In genomic region chr2:167552292-167552691, GRCm38 (mm10) we compare ENCODE assay signal across 12 mouse cellular contexts. TPM values are rescaled to one million over a fixed set of nuclear protein-coding genes. Genes with fewer than 3 reads are reported as not detected.
DNase-seq lines count a peak whose midpoint lies in the region; ATAC-seq and TF ChIP-seq lines count a peak whose summit lies in the region.
"Had no signal": no experiment of that assay in that cellular context is flagged by ENCODE, and none has a peak within 500 bp of the region (broad histone marks: within the 10 kb centered on the region; RNA-seq: fewer than 3 reads in every experiment).

No protein-coding gene starts in this region.

- WGBS in heart, embryonic 15.5 days: 75% methylated on average over 4 of the region's 4 CpGs

- H3K4me2 ChIP-seq in heart, embryonic 15.5 days: no peak overlapping the region
- H3K4me2 ChIP-seq in myocyte (ENCODE audit: low read depth): peak overlapping the region; percentile 84
- H3K4me2 ChIP-seq: forebrain, embryonic 12.5 days; hindbrain, embryonic 14.5 days; liver, embryonic 13.5 days had no signal

- no peak for TF ChIP-seq POLR2A in myocyte (IDR thresholded peaks at IDR 0.05; ENCODE audit: insufficient read length, low read depth)

- H3K9me3 ChIP-seq in heart, embryonic 15.5 days (replicated peaks): no peaks in the 10 kb centered on the region
- H3K9me3 ChIP-seq: forebrain, embryonic 12.5 days; liver, embryonic 13.5 days had no signal

- H3K4me1 ChIP-seq in heart, embryonic 15.5 days (replicated peaks): peaks cover 18% of the 10 kb centered on the region

- H3K27me3 ChIP-seq in heart, embryonic 15.5 days: no peaks in the 10 kb centered on the region
- no peaks in the 10 kb centered on the region for H3K27me3 ChIP-seq in myocyte (ENCODE audit: control insufficient read depth, insufficient read depth, insufficient read length)
- H3K27me3 ChIP-seq: forebrain, embryonic 12.5 days; liver, embryonic 13.5 days had no signal

- ATAC-seq in heart, embryonic 15.5 days (replicated peaks; ENCODE audit: insufficient number of reproducible peaks, insufficient read depth, low FRiP score, low read depth): no peak

- H3K79me2 ChIP-seq in myocyte (ENCODE audit: control insufficient read depth, insufficient read depth): no peaks in the 10 kb centered on the region

- peak overlapping the region; percentile 82 for H3K27ac ChIP-seq in heart, embryonic 15.5 days
- H3K27ac ChIP-seq: forebrain, embryonic 12.5 days; hindbrain, embryonic 14.5 days; liver, embryonic 13.5 days had no signal

- no peaks in the 10 kb centered on the region for H3K36me3 ChIP-seq in heart, embryonic 15.5 days
- H3K36me3 ChIP-seq in myocyte (ENCODE audit: control insufficient read depth, insufficient read depth): no peaks in the 10 kb centered on the region
- H3K36me3 ChIP-seq: forebrain, embryonic 12.5 days; liver, embryonic 13.5 days had no signal

- H3K4me3 ChIP-seq in heart, embryonic 15.5 days: no peak overlapping the region
- no peak overlapping the region for H3K4me3 ChIP-seq in myocyte
- H3K4me3 ChIP-seq: forebrain, embryonic 12.5 days; liver, embryonic 13.5 days had no signal

- H3ac ChIP-seq in myocyte (ENCODE audit: control insufficient read depth, insufficient read length): no peak overlapping the region

- DNase-seq in embryo, embryonic 10 days (ENCODE audit: low spot score): peak; percentile 10
- DNase-seq in embryo, embryonic 9.5 days (ENCODE audit: extremely low spot score): no peak
- DNase-seq in heart, adult 18-20 months: no peak
- peak; percentile 42 for DNase-seq in MN1 (ENCODE audit: low spot score)
- DNase-seq in frontal cortex, adult 2 months (ENCODE audit: extremely low spot score in 1 of 2, low spot score in 1 of 2): no peak
- DNase-seq in testis, postnatal 14 days (ENCODE audit: low spot score): no peak
- DNase-seq: cerebellum, adult 8-10 months; liver, embryonic 13.5 days had no signal

- H3K9ac ChIP-seq in heart, embryonic 15.5 days: no peak overlapping the region
- H3K9ac ChIP-seq: forebrain, embryonic 12.5 days; hindbrain, embryonic 14.5 days; liver, embryonic 13.5 days had no signal

TF ChIP-seq in myocyte, 11 proteins besides CTCF, POLR2A, EP300 and RAD21:
- TF ChIP-seq MAX (IDR thresholded peaks at IDR 0.05; ENCODE audit: low read depth) (no peak), MYOG (IDR thresholded peaks at IDR 0.05; ENCODE audit: control insufficient read depth in 1 of 3, insufficient read depth in 1 of 3, insufficient read length in 2 of 3, low read depth in 2 of 3) (no peak), TCF12 (IDR thresholded peaks at IDR 0.05; ENCODE audit: insufficient read depth, poor library complexity, severe bottlenecking) (no peak), TCF3 (IDR thresholded peaks at IDR 0.05; ENCODE audit: insufficient read length, low read depth) (no peak), CEBPB (IDR thresholded peaks at IDR 0.05; ENCODE audit: insufficient read depth, poor library complexity, severe bottlenecking) (no peak), USF1 (IDR thresholded peaks at IDR 0.05; ENCODE audit: low read depth) (no peak), POLR2AphosphoS2 (IDR thresholded peaks at IDR 0.05; ENCODE audit: insufficient read length, low read depth) (no peak), REST (IDR thresholded peaks at IDR 0.05; ENCODE audit: insufficient read depth, insufficient read length) (no peak), MYOD1 (IDR thresholded peaks at IDR 0.05; ENCODE audit: control insufficient read depth in 1 of 3, insufficient read length in 2 of 3, low read depth in 2 of 3) (no peak), E2F4 (IDR thresholded peaks at IDR 0.05; ENCODE audit: insufficient read depth) (no peak), SRF (IDR thresholded peaks at IDR 0.05; ENCODE audit: control insufficient read depth, insufficient read length, low read depth) (no peak)

RNA-seq across cellular contexts. Expression of gene Snai1, which starts 14.3 kb away (rescaled TPM):
- 14.0 and 19.5 TPM in 2 replicates for polyA plus RNA-seq in heart, embryonic 15.5 days (2015; fragmentation: Nextera tagmentation; extraction: Ambion mirVana)
- 1 to 10 TPM; 1.2 to 2.1 TPM for total RNA-seq in heart, adult 18-20 months (2021)
- polyA plus RNA-seq in myocyte (2012; fragmentation: generic; extraction: Trizol): 48.5 TPM
- 2.3 and 3.0 TPM in 2 replicates for polyA plus RNA-seq in frontal cortex, adult 2 months (2012; rRNA removed)

RNA-seq across cellular contexts. Expression of gene Spata2, which starts 59.6 kb away (rescaled TPM):
- polyA plus RNA-seq in heart, embryonic 15.5 days (2015; fragmentation: Nextera tagmentation; extraction: Ambion mirVana): 13.8 and 14.9 TPM in 2 replicates
- total RNA-seq in heart, adult 18-20 months (2021): 10 to 100 TPM; 13.1 to 16.4 TPM
- polyA plus RNA-seq in myocyte (2012; fragmentation: generic; extraction: Trizol): 30.5 TPM
- polyA plus RNA-seq in frontal cortex, adult 2 months (2012; rRNA removed): 53.1 and 58.6 TPM in 2 replicates

RNA-seq across cellular contexts. Expression of gene Rnf114, which starts 59.8 kb away (rescaled TPM):
- 57.9 and 73.0 TPM in 2 replicates for polyA plus RNA-seq in heart, embryonic 15.5 days (2015; fragmentation: Nextera tagmentation; extraction: Ambion mirVana)
- 10 to 100 TPM; 72.0 to 72.3 TPM for total RNA-seq in heart, adult 18-20 months (2021)
- polyA plus RNA-seq in myocyte (2012; fragmentation: generic; extraction: Trizol): 40.9 TPM
- 104 and 107 TPM in 2 replicates for polyA plus RNA-seq in frontal cortex, adult 2 months (2012; rRNA removed)

Comparison
In these comparisons a context has a peak if more than half of its experiments do, and no peak if none do; other contexts are left out.
1. DNase-seq: peak in embryo, embryonic 10 days (single experiment) and MN1 (single experiment); none in embryo, embryonic 9.5 days (single experiment), heart, adult 18-20 months (0 of 2), frontal cortex, adult 2 months (0 of 2) and testis, postnatal 14 days (single experiment).